Mouse (Mus musculus) thymus, postnatal 10 days (tissue): ENCODE results near the gene Ikbip.

Source experiments
- DNase-seq, 2 experiments: peaks; one replicate each; pipeline ENCODE4 v3.0.0; 2021; ENCODE audit warnings: low spot score in 2 of 2

Ikbip gene

GRCm38 (mm10) chr10:91116958-91117357 lies 34.2 kb downstream of the Ikbip start:
- DNase-seq, result no peak

GRCm38 (mm10) chr10:91122646-91123045 lies 39.9 kb downstream of the Ikbip start:
- DNase-seq, result no peak

- peak; percentile 56 to 70 for DNase-seq
Measured at GRCm38 (mm10) chr10:91123281-91123827, 40.6 kb downstream of the Ikbip start.

GRCm38 (mm10) chr10:91123828-91124822 lies 41.4 kb downstream of the Ikbip start, which contains the start of gene Slc25a3:
TSS of gene Slc25a3 (minus strand) at chr10:91124059.
- DNase-seq, result peak; percentile 96 to 98

GRCm38 (mm10) chr10:91126618-91127355 lies 44.0 kb downstream of the Ikbip start:
- no peak for DNase-seq

- no peak for DNase-seq
Measured at GRCm38 (mm10) chr10:91127395-91127794, 44.7 kb downstream of the Ikbip start.

GRCm38 (mm10) chr10:91128551-91129160 lies 45.9 kb downstream of the Ikbip start:
- no peak for DNase-seq

- no peak for DNase-seq
Measured at GRCm38 (mm10) chr10:91130792-91131191, 48.1 kb downstream of the Ikbip start.

GRCm38 (mm10) chr10:91131565-91131964 lies 48.8 kb downstream of the Ikbip start:
- no peak for DNase-seq

- DNase-seq, result no peak
Measured at GRCm38 (mm10) chr10:91135302-91135972, 52.7 kb downstream of the Ikbip start.

GRCm38 (mm10) chr10:91137400-91137799 lies 54.7 kb downstream of the Ikbip start:
- no peak for DNase-seq

GRCm38 (mm10) chr10:91138317-91138716 lies 55.6 kb downstream of the Ikbip start:
- DNase-seq, result no peak

- no peak for DNase-seq
Measured at GRCm38 (mm10) chr10:91139148-91139766, 56.5 kb downstream of the Ikbip start.

GRCm38 (mm10) chr10:91141564-91141963 lies 58.8 kb downstream of the Ikbip start:
- DNase-seq, result peak in 1 of 2 experiments; percentile 36

GRCm38 (mm10) chr10:91142654-91143191 lies 60.0 kb downstream of the Ikbip start:
- no peak for DNase-seq

- DNase-seq, result no peak
Measured at GRCm38 (mm10) chr10:91143313-91144230, 60.8 kb downstream of the Ikbip start.

- no peak for DNase-seq
Measured at GRCm38 (mm10) chr10:91145413-91145812, 62.7 kb downstream of the Ikbip start.
